Mouse (Mus musculus) thymus, postnatal 0 days (tissue): ENCODE measurements around the gene 1700024P04Rik. TPM values are rescaled to one million over a fixed set of nuclear protein-coding genes. Genes with fewer than 3 reads are reported as not detected.
"Not testable (repeated sequence)": the region's sequence is repeated elsewhere in the genome, so short reads cannot be mapped to it uniquely, and the experiment has no call there.

ENCODE experiments used
- DNase-seq: peaks from one replicate; pipeline ENCODE4 v3.0.0-alpha.2; 2015; ENCODE audit warnings: low spot score
- polyA plus RNA-seq: library from polyadenylated mRNA; unstranded; fragments of >200 nt; fragmentation: Nextera tagmentation; extraction: Ambion mirVana; gene quantifications from 2 replicates; pipeline ENCODE4 v1.2.1, GENCODE M21; 2015

The 1700024P04Rik gene
- not detected in 2 replicates for polyA plus RNA-seq

GRCm38 (mm10) chr13:98984465-98984864, at the start of gene 1700024P04Rik:
TSS of gene 1700024P04Rik (minus strand) at chr13:98984565.
- DNase-seq: no peak

DNA sequence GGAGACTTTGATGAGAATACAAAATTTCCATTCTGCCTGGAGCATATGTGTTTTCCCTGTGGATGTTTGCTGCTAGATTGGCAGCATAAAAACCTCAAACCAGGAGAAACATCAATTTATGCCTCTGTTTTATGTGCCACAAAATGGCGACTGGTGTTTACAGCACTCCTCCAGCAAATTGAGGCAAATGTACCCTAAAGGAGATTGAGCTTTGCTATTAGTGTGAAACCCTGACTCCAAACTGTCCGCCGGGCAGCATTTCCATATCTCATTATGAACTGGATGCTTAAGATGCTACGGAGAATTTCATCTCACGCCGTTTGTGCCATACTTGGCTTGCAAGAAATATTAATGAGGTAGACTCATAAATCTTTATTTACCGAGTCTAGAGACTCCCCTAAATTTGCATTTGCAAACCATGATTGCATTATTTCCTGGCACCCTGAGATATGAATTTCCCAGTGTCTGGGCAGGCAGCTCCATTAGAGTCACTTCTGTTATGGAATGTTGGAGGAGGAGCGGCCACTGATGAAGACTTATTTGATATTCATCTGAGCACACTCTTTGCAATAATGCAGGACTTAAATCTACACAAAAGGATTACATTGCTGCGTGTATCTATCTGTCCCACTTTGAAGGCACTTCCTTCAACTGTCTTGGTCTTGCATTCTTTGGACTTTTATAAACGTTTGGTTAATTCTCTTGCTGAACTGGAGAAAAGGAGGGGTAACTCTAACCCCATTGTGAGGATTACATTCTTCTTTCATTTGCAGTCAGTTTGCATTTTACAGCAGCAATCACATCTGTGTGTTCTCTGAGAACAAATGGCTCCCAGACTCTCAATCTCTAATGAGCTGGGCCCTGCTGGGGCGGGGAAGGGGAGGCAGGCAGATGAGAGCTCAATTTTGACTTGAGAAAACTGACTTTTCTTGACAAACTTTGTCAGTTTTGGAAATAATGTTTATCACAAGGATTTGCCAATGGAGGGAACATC, 47.2 kb upstream of the 1700024P04Rik start:
- DNase-seq: no peak

DNA sequence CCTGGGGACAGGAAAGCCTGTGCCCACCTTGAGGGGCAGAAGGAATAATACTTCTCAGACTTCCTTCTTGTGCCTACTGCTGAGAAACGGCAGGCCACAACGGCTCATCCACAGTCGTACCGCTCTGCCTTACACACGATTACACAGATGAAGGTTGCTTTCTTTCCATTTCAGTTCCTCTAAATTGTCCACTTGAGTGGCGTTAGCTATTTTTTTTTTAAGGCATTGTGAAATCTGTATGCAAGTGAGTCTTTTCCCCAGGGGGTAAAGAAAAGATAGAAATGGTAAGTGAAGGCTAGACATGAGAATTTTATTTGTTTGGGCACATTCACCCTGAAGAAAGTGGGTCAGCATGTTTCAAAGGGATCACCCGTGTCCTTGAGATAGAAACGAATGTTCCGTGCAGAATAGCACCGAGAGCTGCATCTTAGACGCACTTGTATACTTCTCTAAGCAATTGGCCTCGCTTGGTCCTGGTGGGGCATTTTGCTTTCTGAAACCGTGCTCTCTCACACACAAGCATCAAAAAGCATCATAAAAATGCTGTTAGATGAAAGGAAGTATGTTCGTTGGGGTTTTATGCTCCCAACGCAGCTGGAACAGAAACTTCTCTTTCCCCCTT, 46.3 kb upstream of the 1700024P04Rik start:
- DNase-seq: no peak

- no peak for DNase-seq
Observed at GRCm38 (mm10) chr13:99025268-99025667, 40.9 kb upstream of the 1700024P04Rik start.

DNA sequence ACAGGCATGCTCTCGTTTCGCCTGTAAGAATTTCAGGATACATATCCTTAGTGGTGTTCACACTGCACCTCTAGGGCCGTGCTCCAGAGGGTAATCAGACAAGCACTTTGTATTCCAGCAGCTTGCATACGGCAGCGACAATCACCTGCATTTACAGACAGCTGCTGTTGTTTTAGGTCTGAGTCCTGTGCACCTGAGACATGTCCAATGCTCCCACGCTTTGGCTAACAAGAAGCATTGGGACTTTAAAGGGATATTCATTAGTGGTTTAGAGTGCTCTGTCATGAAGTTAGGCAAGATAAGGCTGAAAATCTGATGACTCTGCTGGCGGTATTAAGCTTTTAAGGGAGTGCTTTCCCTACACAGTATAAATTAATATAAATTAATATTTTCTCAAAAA, 37.7 kb upstream of the 1700024P04Rik start:
- DNase-seq: no peak

- DNase-seq: no peak
Observed at GRCm38 (mm10) chr13:99021181-99021580, 36.8 kb upstream of the 1700024P04Rik start.

- DNase-seq: no peak
Observed at GRCm38 (mm10) chr13:99019831-99020669, 35.7 kb upstream of the 1700024P04Rik start.

GRCm38 (mm10) chr13:99018526-99019201, 34.3 kb upstream of the 1700024P04Rik start:
- no peak for DNase-seq

DNA sequence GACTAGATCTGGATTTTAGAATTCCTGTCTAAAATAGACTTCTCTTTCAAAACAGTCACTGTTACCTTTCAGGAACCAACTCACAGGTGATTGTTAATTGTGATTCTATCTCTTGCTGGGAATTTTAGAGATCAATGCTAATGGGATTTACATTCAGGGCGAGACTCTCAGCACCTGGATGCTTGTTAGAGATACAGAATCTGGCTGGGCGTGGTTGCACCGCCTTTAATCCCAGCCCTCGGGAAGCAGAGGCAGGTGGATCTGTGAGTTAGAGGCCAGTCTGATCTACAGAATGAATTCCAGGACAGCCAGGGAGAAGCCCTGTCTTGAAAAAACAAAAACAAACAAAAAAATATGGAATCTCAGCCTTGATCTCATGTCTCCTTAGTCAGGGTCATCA, 32.3 kb upstream of the 1700024P04Rik start:
- DNase-seq: no peak

DNA sequence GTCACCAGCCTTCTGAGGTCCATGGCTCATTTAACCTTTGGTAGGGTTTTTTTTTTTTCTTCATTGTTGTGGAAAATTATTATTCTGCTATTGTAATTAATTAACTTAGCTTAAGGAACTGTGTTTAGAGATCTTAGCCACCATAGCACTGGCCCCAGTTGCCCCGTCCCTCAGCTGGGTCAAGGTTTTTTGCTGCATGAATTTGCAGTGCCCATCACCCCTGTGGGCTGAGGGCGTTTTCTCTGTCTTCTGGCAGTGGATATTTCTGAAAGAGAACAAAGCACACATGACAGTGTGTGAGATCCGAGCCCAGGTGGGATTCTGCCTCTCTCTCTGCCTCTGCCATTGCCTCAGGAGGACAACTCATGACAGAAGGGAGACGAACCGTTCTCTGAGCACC, 28.5 kb upstream of the 1700024P04Rik start:
- DNase-seq: no peak

DNA sequence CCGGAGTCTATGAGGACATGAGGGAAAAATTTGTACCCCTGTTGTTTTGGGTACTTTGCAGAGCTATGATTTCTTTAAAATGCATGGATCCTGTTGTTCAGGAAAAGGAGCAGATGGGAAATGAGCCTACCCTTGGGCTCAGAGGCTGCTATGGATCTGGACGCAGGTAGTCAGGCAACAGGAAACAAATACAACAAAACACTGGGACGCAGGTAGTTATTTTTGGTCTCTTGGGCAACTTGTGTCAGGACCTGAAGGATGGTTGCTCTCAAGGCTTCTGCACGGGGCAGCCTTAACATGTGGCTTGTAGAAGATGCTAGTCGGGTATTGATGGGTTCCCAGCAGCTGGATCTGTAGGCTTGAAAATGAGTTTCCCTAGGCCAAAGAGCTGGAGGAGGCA, 23.6 kb upstream of the 1700024P04Rik start:
- DNase-seq: no peak

- no peak for DNase-seq
Observed at GRCm38 (mm10) chr13:99006389-99007099, 22.2 kb upstream of the 1700024P04Rik start.

GRCm38 (mm10) chr13:99001652-99002051, 17.3 kb upstream of the 1700024P04Rik start:
- not testable (repeated sequence) for DNase-seq

- no peak for DNase-seq
Observed at GRCm38 (mm10) chr13:98997025-98997424, 12.7 kb upstream of the 1700024P04Rik start.

- no peak for DNase-seq
Observed at GRCm38 (mm10) chr13:98977070-98977785, 7.1 kb downstream of the 1700024P04Rik start.

GRCm38 (mm10) chr13:98976022-98976421, 8.3 kb downstream of the 1700024P04Rik start:
- not testable (repeated sequence) for DNase-seq

GRCm38 (mm10) chr13:98972090-98972489, 12.3 kb downstream of the 1700024P04Rik start:
- DNase-seq: no peak

- no peak for DNase-seq
Observed at GRCm38 (mm10) chr13:98971641-98972040, 12.7 kb downstream of the 1700024P04Rik start.

- DNase-seq: no peak
Observed at GRCm38 (mm10) chr13:98968517-98968916, 15.8 kb downstream of the 1700024P04Rik start.
